Mouse (Mus musculus) Patski (cell line): Measurements from ENCODE around the gene Btla. TPM values are rescaled to one million over a fixed set of nuclear protein-coding genes. Genes with fewer than 3 reads are reported as not detected.

Source experiments
- ATAC-seq: fragments of 100-300 bp; one replicate; pipeline ENCODE4 v1.8.0; 2021
- CTCF ChIA-PET: fragments of 350-600 bp; sonication (Branson Sonifier 250); formaldehyde crosslinking; loops from one replicate; lab custom pipeline; 2022; ENCODE audit warnings: inconsistent platforms; lab: Charles Lee
- POLR2A ChIA-PET: fragments of 350-600 bp; sonication (Branson Sonifier 250); formaldehyde crosslinking; loops from one replicate; lab custom pipeline; 2022; ENCODE audit warnings: antibody characterized with exemption, inconsistent platforms; lab: Charles Lee
- DNase-seq: peaks from one replicate; pipeline ENCODE4 v3.0.0-alpha.2; 2011; ENCODE audit warnings: low read depth, low spot score
- H3K27me3 ChIP-seq: fragments of 371-371 bp; one replicate; pipeline ENCODE4 v1.5.1; 2021
- CTCF ChIP-seq: fragments of 100-300 bp; IDR thresholded peaks from one replicate; pipeline ENCODE4 v1.5.1; 2021
- in situ Hi-C: fragments of 300-500 bp; cut with MboI; formaldehyde crosslinking; loops from 3 replicates; pipeline ENCODE4 v1.11.1; 2018; ENCODE audit warnings: low pct_unique_long_range_greater_than_20kb, mixed read lengths
- polyA plus RNA-seq: library from polyadenylated mRNA; unstranded; gene quantifications from one replicate; pipeline ENCODE4 v1.2.3, GENCODE M21; 2021

Gene Btla
- polyA plus RNA-seq, 1 experiment from 2014 or later = not detected

DNA sequence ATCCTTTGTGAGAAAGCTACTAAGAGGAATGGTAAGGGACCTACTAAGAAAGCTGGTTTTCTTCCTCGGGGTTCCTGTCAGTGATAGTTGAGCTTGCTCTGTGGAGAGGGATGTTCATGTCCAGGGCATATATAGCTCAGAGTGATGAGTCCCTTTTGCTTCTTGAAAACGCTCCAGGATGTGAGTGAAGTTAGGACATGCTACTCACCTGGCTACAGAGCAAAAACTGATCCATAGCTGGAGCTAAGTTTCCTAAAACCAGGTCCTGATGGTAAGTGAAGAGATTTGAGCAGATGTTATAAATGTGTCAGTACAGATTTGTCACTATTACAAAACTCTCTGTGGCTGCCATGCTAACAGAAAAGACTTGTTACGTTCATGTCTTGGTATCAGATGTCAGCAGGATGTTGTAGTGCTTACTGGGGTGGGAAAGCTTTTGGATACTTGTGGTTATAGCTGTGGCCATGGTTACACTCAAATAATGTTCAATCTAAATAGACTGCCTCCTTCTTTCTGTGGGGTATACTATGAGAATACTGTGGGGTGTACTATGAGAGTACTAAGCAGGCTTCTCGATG lies 405 bp downstream of the Btla start:
- DNase-seq (no peak), ATAC-seq (no peak)
- H3K27me3 ChIP-seq = peaks cover 38% of the 10 kb centered on the region
- no peak for TF ChIP-seq CTCF
- POLR2A ChIA-PET = no interaction called here
- in situ Hi-C loops = no loop called here
- CTCF ChIA-PET = no interaction called here

DNA sequence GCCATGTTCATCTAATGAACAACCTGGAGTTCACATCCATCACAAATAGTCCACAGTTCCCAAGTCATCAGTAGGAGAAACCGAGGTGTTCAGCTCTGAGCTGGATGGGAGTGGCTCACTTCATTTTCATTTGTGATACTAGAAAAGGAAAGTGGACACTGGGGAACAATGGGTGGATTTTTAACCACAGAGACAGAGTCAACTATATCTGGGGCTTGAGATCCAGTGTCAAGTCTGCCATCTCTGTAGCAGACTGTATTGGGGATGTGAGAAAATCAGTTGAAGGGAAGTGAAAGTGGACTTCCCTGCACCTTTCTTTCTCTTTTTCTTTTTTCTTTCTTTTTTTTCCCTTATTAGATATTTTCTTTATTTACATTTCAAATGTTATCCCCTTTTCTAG lies 2.9 kb downstream of the Btla start:
- CTCF ChIA-PET = no interaction called here
- POLR2A ChIA-PET = no interaction called here
- TF ChIP-seq CTCF = no peak
- DNase-seq (no peak), ATAC-seq (no peak)
- in situ Hi-C loops = no loop called here
- H3K27me3 ChIP-seq = peaks cover 39% of the 10 kb centered on the region

DNA sequence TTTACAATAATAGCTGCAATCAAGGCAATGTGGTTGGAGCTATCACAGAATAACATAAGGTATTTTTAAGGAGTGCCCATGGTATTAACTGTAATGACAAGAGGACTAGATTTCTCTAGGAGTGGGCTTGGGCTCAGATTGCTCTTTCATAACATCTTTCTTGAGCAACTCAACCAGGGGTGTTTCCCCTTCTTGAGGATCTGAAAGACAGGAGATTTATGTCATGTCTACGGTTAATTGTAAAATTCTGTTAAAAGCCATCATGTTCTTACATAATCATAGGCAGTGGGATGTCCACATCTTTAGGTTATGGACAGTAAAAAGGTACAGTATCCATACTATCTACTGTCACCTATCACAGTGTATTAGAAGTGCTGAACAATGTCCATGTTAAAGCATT lies 7.2 kb downstream of the Btla start:
- no peak for TF ChIP-seq CTCF
- ChIA-PET POLR2A (no interaction called here), CTCF (no interaction called here)
- H3K27me3 ChIP-seq = peaks cover 16% of the 10 kb centered on the region
- in situ Hi-C loops = no loop called here
- ATAC-seq (no peak), DNase-seq (no peak)

DNA sequence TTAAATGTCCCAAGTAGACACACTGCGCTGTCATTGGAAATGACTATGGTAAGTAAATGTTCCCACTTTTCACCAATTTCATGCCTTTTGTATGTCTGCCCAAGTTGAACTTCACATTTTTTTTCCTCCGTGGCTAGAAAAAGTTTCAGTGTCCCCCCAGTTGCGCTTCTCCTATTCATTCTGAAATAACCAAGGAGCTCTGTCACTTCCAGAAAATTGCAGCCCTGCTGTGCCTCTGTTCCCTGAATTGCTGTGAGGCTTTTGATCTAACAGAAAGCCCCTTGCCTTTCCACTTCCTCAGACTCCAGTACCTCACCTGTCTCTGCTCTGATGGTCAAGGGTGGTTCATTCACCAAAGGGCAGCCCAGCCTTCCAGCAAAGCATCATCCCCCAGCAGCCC lies 8.9 kb downstream of the Btla start:
- peaks cover 16% of the 10 kb centered on the region for H3K27me3 ChIP-seq
- in situ Hi-C loops = no loop called here
- POLR2A ChIA-PET = no interaction called here
- DNase-seq (no peak), ATAC-seq (no peak)
- CTCF ChIA-PET = no interaction called here
- TF ChIP-seq CTCF = no peak

DNA sequence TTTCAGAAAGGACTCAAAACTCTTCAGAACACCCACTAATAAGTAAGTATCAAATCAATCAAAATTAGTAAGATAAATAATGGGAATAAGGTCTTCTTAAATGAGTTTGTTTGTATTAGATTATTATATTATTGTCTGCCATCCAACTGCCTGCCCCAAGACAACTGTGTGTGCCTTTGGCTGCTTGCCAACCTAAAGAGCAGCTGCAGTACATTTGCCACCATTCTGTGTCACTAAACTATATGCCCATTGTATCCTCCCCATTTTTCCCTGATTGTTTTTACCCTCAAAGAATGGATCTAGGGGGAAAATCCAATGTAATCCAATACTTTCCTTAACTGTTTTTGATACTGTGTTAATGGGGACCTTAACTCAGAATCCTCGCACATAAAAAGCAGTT lies 18.6 kb downstream of the Btla start:
- ChIA-PET CTCF (no interaction called here), POLR2A (no interaction called here)
- TF ChIP-seq CTCF = no peak
- DNase-seq (no peak), ATAC-seq (no peak)
- peaks cover 8% of the 10 kb centered on the region for H3K27me3 ChIP-seq
- in situ Hi-C loops = no loop called here

DNA sequence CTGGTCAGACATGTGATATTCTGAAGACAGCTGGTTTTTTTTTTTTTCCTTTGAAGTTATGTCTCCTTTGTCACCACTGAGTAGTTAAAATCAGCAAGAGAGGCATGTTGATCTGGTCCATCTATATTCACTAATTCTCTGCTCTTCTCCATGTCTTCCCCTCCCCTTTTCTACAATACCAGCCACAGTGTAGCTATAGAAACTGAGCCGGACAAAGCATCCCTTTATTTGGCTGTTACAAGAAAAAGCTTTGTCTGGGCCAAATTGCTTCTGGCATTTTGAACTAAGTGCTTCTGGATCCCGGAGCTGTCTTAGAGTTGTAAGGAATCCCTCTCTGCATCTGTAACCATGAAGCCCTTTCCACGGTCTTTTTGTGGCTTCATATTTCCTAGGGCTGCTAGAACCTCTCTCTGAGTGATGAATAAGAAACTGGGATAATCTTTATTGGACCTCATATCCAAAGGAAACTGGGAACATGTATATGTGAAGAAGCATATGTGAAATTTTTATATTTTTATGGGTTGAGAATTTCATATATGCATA lies 20.9 kb downstream of the Btla start:
- DNase-seq (no peak), ATAC-seq (no peak)
- H3K27me3 ChIP-seq = peaks cover 8% of the 10 kb centered on the region
- CTCF ChIA-PET = no interaction called here
- POLR2A ChIA-PET = no interaction called here
- in situ Hi-C loops = no loop called here
- TF ChIP-seq CTCF = no peak

DNA sequence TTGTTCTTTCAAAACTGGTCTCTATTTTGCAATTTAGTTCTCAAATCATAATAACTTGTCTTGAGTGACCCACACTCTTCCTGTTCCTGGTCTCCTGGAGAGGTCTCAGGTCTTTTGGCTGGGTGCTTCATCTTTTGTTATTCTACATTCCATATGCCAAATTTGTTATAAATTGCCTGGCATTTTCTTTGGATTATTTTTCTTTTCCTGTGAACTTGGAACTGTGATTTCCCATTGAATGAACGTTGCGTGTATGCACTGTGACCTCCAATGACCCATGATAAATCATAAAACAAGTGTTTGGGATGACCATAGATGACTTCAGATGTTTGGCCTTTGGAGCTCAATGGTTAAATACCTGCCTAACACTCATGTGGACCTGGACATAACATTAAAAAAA lies 25.6 kb downstream of the Btla start:
- DNase-seq (no peak), ATAC-seq (no peak)
- CTCF ChIA-PET = no interaction called here
- no peaks in the 10 kb centered on the region for H3K27me3 ChIP-seq
- POLR2A ChIA-PET = interaction anchor here (0.6 kb wide), 1 partner anchor 37 kb away, joined by 3 read pairs; no protein-coding TSS in a partner anchor
- TF ChIP-seq CTCF = no peak
- in situ Hi-C loops = no loop called here

DNA sequence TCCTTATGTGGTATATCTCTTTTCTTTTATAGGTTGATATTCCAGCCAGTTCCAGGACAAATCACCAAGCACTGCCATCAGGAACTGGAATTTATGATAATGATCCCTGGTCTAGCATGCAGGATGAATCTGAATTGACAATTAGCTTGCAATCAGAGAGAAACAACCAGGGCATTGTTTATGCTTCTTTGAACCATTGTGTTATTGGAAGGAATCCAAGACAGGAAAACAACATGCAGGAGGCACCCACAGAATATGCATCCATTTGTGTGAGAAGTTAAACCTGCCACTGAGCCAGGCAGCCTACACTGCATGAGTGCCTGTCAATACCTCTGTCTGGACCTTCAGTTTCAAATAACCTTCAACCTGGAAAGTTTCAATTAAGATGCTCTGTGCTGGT lies 26.2 kb downstream of the Btla start:
- no peak for DNase-seq
- TF ChIP-seq CTCF = no peak
- H3K27me3 ChIP-seq = no peaks in the 10 kb centered on the region
- ChIA-PET CTCF (no interaction called here), POLR2A (no interaction called here)
- ATAC-seq = no peak
- in situ Hi-C loops = no loop called here

DNA sequence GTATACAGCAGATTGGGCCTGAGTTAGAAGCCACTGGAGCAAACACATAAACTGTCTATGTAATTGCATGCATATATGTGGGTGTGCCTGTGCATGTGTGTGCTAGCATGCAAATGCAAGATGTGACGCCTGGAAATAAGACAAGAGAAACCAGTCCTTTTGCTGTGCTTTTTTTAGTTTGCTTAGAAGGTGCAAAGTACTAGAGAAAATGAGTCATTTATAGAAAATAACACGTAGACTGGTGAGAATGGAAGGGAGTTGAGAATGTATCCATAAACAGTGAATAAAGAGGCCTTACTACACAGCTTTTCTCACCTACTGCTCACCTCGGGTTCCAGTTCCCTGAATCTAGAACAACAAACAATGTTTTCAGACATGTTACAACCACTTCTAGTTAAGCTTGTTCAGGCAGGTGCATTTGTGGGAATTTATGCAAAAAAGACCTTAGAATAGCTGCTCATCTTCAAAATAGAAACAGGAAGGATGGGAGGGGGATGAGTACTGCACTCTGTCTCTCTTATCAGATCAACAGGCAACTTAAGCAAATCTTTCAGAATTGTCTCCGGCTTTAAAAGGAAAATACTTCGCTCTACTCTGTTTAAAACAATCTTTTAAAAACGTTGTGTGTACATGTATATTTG lies 27.8 kb downstream of the Btla start:
- POLR2A ChIA-PET = no interaction called here
- CTCF ChIA-PET = no interaction called here
- in situ Hi-C loops = no loop called here
- no peak for ATAC-seq
- DNase-seq = no peak
- peaks cover 4% of the 10 kb centered on the region for H3K27me3 ChIP-seq
- no peak for TF ChIP-seq CTCF

DNA sequence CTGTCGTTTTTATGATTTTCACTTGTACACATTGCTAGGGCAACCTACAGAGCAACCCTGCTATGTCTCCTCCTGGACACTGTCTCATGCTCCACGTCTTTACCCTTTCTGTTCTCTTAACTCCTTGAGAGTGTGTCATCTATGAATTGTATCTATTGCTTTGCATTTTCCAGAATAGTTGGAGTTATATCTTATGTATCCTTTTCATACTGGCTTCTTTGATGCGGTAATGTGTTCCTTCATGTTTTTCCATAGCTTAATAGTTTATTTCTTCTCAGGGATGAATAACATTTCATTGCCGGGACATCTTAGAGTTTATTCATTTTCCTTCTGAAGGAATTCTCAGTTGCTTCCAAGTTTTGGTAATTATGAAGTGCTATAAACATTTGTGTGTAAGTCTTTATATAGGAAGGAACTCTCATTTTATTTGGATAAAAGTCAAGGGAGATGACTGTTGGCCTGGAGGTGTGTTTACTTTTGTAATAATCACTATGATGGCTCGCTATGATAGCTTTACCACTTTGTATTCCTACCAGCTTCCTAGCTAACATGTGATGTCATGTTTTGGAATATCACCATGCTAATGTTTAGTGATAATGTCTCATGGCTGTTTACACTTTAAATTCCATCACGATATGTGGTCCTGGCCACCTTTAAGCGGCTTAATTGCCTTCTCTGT lies 31.2 kb downstream of the Btla start:
- TF ChIP-seq CTCF = no peak
- DNase-seq = no peak
- ATAC-seq = no peak
- peaks cover 6% of the 10 kb centered on the region for H3K27me3 ChIP-seq
- CTCF ChIA-PET = no interaction called here
- POLR2A ChIA-PET = no interaction called here
- in situ Hi-C loops = no loop called here

DNA sequence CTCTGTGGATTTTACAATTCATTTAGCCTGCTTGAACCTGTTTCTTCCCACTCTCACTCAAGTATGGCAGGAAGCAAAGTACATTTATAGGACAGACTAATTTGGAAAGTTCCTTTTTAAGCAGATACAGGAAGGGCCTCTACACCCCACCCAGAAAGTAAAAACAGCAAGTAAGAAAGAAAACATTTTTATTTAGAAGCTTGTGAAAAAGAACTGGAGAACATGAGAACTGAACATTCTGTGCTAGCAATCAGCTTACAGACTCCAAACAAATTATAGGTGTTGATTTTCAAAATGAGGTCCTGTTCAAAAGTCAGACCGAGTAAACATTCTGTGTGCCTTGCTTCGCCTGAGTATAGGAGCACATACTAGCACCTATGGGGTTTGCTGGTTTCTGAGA lies 32.8 kb downstream of the Btla start:
- CTCF ChIA-PET = no interaction called here
- ATAC-seq = no peak
- no peak for DNase-seq
- peaks cover 11% of the 10 kb centered on the region for H3K27me3 ChIP-seq
- TF ChIP-seq CTCF = no peak
- in situ Hi-C loops = no loop called here
- POLR2A ChIA-PET = no interaction called here
